Mouse (Mus musculus) left cerebral cortex, adult 2 months (tissue): ENCODE measurements around the gene Mfsd8. TPM values are rescaled to one million over a fixed set of nuclear protein-coding genes. Genes with fewer than 3 reads are reported as not detected.
"Not testable (repeated sequence)": the region's sequence is repeated elsewhere in the genome, so short reads cannot be mapped to it uniquely, and the experiment has no call there.

Experiments used
- DNase-seq, 2 experiments: peaks; one replicate each; pipeline ENCODE4 v3.0.0; 2021 to 2022; ENCODE audit warnings: low spot score in 2 of 2, mixed read lengths in 1 of 2; ENCODE audit errors: extremely low spot score in 1 of 2
- H3K27ac ChIP-seq: fragments of 200-600 bp; 2 replicates; pipeline ENCODE4 v1.8.1; 2022
- H3K4me3 ChIP-seq: fragments of 200-600 bp; 2 replicates; pipeline ENCODE4 v1.8.1; 2022
- CTCF ChIP-seq: fragments of 200-600 bp; IDR thresholded peaks from 2 replicates; pipeline ENCODE4 v1.8.1; 2022; ENCODE audit warnings: antibody characterized with exemption, mild to moderate bottlenecking, moderate library complexity
- intact Hi-C: fragments of 180-260 bp; cut with DNase I; formaldehyde crosslinking; loops from one replicate; pipeline ENCODE4 v1.15.1; 2025
- long read RNA-seq, 2 experiments: library from polyadenylated mRNA; stranded (forward); transcript quantifications; one replicate each; pipeline ENCODE4 v2.0.0; 2021; ENCODE audit warnings: borderline mapping rate in 2 of 2
- total RNA-seq, 2 experiments: library from RNA; stranded (reverse); gene quantifications; 2 replicates each; pipeline ENCODE4 v1.2.3; 2021

Mfsd8 gene
- total RNA-seq = 10 to 100 TPM; 16.7 to 18.1 TPM
- long read RNA-seq, experiment 1, transcript Mfsd8-201 (12 exons, 3,151 nt) = major isoform, 23 of 25 reads
- long read RNA-seq, experiment 1, partial matches to known transcripts = 1 of 25 reads
- long read RNA-seq, experiment 1, other reads (novel, unspliced or antisense) = 1 of 25 reads
- long read RNA-seq, experiment 2, partial matches to known transcripts = 2 of 13 reads
- long read RNA-seq, experiment 2, other reads (novel, unspliced or antisense) = 6 of 13 reads

GRCm38 (mm10) chr3:40846473-40846956 is at the start of gene Mfsd8:
Gene Mfsd8, minus strand, starts transcription at chr3:40846886.
- peak; percentile 54 for TF ChIP-seq CTCF
- intact Hi-C loops = loop anchor here (1.0 to 5.0 kb wide), 2 partner anchors 101 to 236 kb away; partner anchors contain the start of gene Pgrmc2
- H3K27ac ChIP-seq = peak within 1 kb of the TSS; percentile 86
- DNase-seq = peak; percentile 93 to 96
- H3K4me3 ChIP-seq = peak within 1 kb of the TSS; percentile 65

DNA sequence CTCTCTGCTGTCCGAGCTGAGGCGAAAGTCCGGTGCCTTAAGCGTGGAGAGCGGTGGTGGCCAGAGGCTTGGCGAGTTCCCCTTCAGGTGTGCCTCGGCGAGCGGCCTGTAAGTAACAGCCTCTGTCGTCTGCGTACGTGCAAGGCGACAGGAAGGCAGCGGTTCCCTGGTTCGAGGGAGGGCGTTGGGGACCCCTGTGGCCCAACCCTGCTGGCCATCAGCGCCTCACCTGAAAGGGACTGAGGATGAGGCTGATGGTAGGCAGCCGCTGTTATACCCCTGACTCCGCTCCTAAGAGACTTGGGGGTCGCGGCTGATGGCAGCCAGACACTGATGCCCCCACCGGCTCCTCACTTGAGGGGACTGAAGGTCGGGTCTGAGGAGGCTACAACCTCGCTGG is 47.6 kb upstream of the Mfsd8 start:
- Histone ChIP-seq H3K27ac (peak overlapping the region; percentile 74), H3K4me3 (peak overlapping the region; percentile 64)
- intact Hi-C loops = not testable (repeated sequence)
- peak in 1 of 2 experiments; percentile 18 for DNase-seq

DNA sequence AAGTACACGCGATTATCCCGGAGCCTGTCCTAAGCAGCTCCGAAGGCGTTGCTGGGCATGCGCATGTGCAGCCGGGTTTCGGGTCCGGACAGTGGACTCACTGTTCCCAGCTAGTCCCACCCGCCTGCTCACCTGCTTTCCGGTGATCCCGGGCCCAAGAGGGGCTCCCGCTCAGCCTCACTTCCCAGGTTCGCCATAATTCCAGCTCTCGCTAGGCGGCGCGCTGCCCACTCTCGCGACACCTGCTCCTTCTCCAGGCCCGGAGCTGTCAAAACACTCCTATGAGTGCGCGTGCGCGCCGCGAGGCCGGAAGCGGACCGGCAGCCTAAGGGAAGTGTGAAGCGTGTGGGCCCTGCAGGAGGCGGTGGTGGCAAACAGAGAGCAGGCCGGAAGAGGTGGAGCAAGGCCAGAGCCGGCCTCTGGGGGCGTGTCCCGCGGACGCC is 47.2 kb upstream of the Mfsd8 start:
- intact Hi-C loops = not testable (repeated sequence)

GRCm38 (mm10) chr3:40853123-40853738 is 6.5 kb upstream of the Mfsd8 start:
- intact Hi-C loops, DNase-seq, H3K4me3 ChIP-seq, H3K27ac ChIP-seq: not testable (repeated sequence)

More for the DNA sequence above, 47.2 kb upstream of the Mfsd8 start:
- Histone ChIP-seq H3K4me3 (peak overlapping the region; percentile 64), H3K27ac (peak overlapping the region; percentile 76)
- peak; percentile 48 for TF ChIP-seq CTCF
- DNase-seq = peak; percentile 96 to 98

GRCm38 (mm10) chr3:40847936-40848335 is 1.2 kb upstream of the Mfsd8 start:
- DNase-seq, H3K27ac ChIP-seq, H3K4me3 ChIP-seq: not testable (repeated sequence)
- intact Hi-C loops = loop anchor here (5.0 kb wide), 1 partner anchor 234 kb away; the partner anchor contains the start of gene Pgrmc2

DNA sequence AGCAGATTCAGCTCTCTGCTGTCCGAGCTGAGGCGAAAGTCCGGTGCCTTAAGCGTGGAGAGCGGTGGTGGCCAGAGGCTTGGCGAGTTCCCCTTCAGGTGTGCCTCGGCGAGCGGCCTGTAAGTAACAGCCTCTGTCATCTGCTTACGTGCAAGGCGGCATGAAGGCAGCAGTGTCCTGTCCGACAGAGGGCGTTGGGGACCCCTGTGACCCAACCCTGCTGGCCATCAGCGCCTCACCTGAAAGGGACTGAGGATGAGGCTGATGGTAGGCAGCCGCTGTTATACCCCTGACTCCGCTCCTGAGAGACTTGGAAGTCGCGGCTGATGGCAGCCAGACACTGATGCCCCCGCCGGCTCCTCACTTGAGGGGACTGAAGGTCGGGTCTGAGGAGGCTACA is 332 bp upstream of the Mfsd8 start:
- peak overlapping the region; percentile 72 for H3K27ac ChIP-seq
- DNase-seq = peak; percentile 56 to 65
- intact Hi-C loops = loop anchor here (5.0 kb wide), 1 partner anchor 235 kb away; the partner anchor contains the start of gene Pgrmc2
- peak overlapping the region; percentile 65 for H3K4me3 ChIP-seq

DNA sequence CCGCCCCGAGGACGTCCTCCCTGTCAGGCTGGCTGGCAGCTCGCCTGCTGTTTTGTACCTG is 101 bp upstream of the Mfsd8 start, which contains the start of gene Abhd18:
Gene Abhd18, plus strand, starts transcription at position 14 of the 61 bp plus-strand sequence.
- Histone ChIP-seq H3K4me3 (peak within 1 kb of the TSS; percentile 65), H3K27ac (peak within 1 kb of the TSS; percentile 86)
- intact Hi-C loops = loop anchor here (1.0 to 5.0 kb wide), 2 partner anchors 101 to 236 kb away; partner anchors contain the start of gene Pgrmc2
- DNase-seq = not testable (repeated sequence)

DNA sequence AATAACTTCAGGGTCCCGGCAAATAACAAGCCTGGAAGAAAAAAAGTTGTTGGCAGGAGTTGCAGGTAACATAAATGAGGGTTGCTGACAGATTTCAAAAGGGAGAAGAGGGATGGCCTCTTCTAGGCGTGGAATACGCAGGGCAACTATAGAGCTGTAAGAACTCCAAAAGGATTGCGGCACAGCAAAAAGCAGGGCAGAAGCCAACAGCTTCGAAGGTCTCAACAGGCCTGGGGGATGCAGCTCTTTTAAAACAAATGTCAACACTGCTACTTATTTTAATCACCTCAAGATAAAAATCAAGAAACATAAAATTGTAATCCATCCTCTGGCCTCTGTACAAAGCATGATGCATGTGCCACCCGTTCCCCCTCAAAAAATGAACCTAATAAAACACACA is 1.2 kb downstream of the Mfsd8 start:
- H3K4me3 ChIP-seq = peak overlapping the region; percentile 65
- H3K27ac ChIP-seq, DNase-seq: not testable (repeated sequence)
- intact Hi-C loops = loop anchor here (5.0 kb wide), 1 partner anchor 237 kb away; the partner anchor contains the start of gene Pgrmc2

- Histone ChIP-seq H3K4me3 (no peak overlapping the region), H3K27ac (no peak overlapping the region)
- DNase-seq = no peak
- intact Hi-C loops = no loop called here
- TF ChIP-seq CTCF = no peak
Observed at GRCm38 (mm10) chr3:40813275-40813674, 33.4 kb downstream of the Mfsd8 start.

GRCm38 (mm10) chr3:40809894-40810293 is 36.8 kb downstream of the Mfsd8 start:
- no peak overlapping the region for H3K4me3 ChIP-seq
- H3K27ac ChIP-seq = no peak overlapping the region
- intact Hi-C loops = no loop called here
- no peak for TF ChIP-seq CTCF
- no peak for DNase-seq

DNA sequence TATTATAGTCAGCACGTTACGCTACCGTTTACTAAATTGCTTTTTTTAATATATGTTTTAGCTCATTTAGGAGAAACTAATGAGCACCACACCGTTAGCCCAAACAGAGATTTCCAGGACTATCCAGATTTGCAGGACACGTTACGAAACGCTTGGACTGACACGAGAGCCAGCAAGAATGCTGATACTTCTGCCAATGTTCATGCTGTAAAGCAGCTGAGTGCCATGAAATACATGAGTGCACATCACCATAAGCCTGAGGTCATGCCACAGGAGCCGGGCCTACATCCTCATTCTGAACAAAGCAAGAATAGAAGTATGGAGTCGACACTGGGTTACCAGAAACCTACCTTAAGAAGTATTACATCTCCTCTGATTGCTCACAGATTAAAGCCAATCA is 38.0 kb downstream of the Mfsd8 start:
- Histone ChIP-seq H3K27ac (no peak overlapping the region), H3K4me3 (no peak overlapping the region)
- DNase-seq = no peak
- intact Hi-C loops = no loop called here
- TF ChIP-seq CTCF = no peak

DNA sequence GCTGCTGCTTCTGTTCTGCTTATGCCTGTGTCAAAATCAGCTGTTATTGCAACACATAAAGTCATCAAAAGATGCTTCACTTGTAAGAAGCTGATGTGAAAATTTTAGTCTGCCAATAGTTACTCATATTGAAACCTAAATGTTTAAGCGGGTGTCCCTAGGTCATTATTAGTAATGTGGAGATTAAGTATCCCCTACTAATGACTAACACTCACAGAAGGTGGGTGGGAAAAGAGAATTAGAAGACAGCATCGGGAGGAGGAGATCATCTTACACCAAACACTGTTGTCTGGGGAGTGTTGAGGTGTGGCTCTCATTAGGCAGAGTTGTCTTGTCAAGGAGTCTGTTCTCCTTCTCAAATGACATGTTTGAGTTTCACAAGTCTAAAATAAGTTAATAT is 39.8 kb downstream of the Mfsd8 start:
- intact Hi-C loops = no loop called here
- DNase-seq = no peak
- no peak for TF ChIP-seq CTCF
- no peak overlapping the region for H3K4me3 ChIP-seq
- no peak overlapping the region for H3K27ac ChIP-seq

GRCm38 (mm10) chr3:40800373-40800823 is 46.3 kb downstream of the Mfsd8 start:
- intact Hi-C loops = no loop called here
- no peak for DNase-seq
- H3K27ac ChIP-seq = no peak overlapping the region
- peak overlapping the region; percentile 93 for H3K4me3 ChIP-seq
- no peak for TF ChIP-seq CTCF
